Mouse (Mus musculus) lung, adult 2 months (tissue): ENCODE results near the gene Sh3bp5.

Experiments
- CTCF ChIP-seq: fragments of 200-500 bp; IDR thresholded peaks from 2 replicates; pipeline ENCODE4 v1.5.1; 2011; ENCODE audit warnings: mild to moderate bottlenecking, low read length, control low read depth; ENCODE audit not compliant: insufficient read depth
- POLR2A ChIP-seq: fragments of 200-500 bp; IDR thresholded peaks from 2 replicates; pipeline ENCODE4 v1.6.1; 2011; ENCODE audit warnings: low read depth, mild to moderate bottlenecking, control low read depth, low read length, borderline replicate concordance; ENCODE audit errors: extremely low read depth

DNA sequence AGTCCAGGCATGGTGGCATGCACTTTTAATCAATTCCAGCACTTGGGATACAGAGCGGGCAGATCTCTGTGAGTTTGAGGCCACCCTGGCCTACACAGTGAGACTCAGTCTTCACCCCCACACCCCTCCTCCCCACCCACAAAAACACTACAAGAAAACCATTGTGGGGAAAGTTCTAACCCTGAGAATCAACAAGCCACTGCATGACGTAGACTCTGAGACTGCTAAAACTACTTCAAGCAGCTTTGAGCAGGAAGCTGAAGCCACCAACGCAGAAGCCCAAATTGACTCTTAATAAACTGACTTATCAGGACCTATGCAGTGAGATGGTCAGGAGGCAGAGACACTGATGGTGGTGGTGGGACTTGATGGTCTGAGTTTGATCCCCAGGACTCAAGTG lies 36.6 kb downstream of the Sh3bp5 start:
- no peak for TF ChIP-seq CTCF
- no peak for TF ChIP-seq POLR2A
